Mouse (Mus musculus) lung, adult 2 months (tissue): ENCODE data around the gene Hsd17b6. TPM values are rescaled to one million over a fixed set of nuclear protein-coding genes. Genes with fewer than 3 reads are reported as not detected.

Source experiments
- DNase-seq: peaks from one replicate; pipeline ENCODE4 v3.0.0; 2022
- H3K4me1 ChIP-seq: fragments of 200-500 bp; 2 replicates; pipeline ENCODE4 v1.6.1; 2011; ENCODE audit warnings: low read length; ENCODE audit not compliant: control insufficient read depth, insufficient read depth
- H3K4me3 ChIP-seq: fragments of 200-500 bp; replicated peaks from 2 replicates; pipeline ENCODE3; 2011; ENCODE audit warnings: low read depth, mild to moderate bottlenecking, control low read depth, low read length; ENCODE audit errors: extremely low read depth
- CTCF ChIP-seq: fragments of 200-500 bp; IDR thresholded peaks from 2 replicates; pipeline ENCODE4 v1.5.1; 2011; ENCODE audit warnings: mild to moderate bottlenecking, low read length, control low read depth; ENCODE audit not compliant: insufficient read depth
- POLR2A ChIP-seq: fragments of 200-500 bp; IDR thresholded peaks from 2 replicates; pipeline ENCODE4 v1.6.1; 2011; ENCODE audit warnings: low read depth, mild to moderate bottlenecking, control low read depth, low read length, borderline replicate concordance; ENCODE audit errors: extremely low read depth
- WGBS: fragments of 180-500 bp; shearing (Covaris S2); methylation state at CpG from one replicate; pipeline ENCODE4 v1.1.7; 2018; 5-methylcytosine and 5-hydroxymethylcytosine counted together
- polyA plus RNA-seq: library from polyadenylated mRNA; depleted of rRNA; stranded (reverse); fragments of >200 nt; gene quantifications from 2 replicates; pipeline ENCODE4 v1.2.3, GENCODE M21; 2012

Hsd17b6 gene
- polyA plus RNA-seq, 1 experiment, result 0.56 TPM

GRCm38 (mm10) chr10:127971135-127971534 is 36.3 kb downstream of the Hsd17b6 start:
- WGBS, result 60% methylated on average over 3 of the region's 3 CpGs
- DNase-seq, result no peak
- TF ChIP-seq CTCF, result no peak
- TF ChIP-seq POLR2A, result no peak
- H3K4me3 ChIP-seq, result no peak overlapping the region
- H3K4me1 ChIP-seq, result no peaks in the 10 kb centered on the region

GRCm38 (mm10) chr10:127970359-127970831 is 37.0 kb downstream of the Hsd17b6 start:
- TF ChIP-seq POLR2A (no peak), CTCF (no peak)
- DNase-seq, result no peak
- Histone ChIP-seq H3K4me1 (no peaks in the 10 kb centered on the region), H3K4me3 (no peak overlapping the region)
- 55% methylated on average over 3 of the region's 3 CpGs for WGBS

- H3K4me1 ChIP-seq, result no peaks in the 10 kb centered on the region
- WGBS, result 59% methylated on average over 4 of the region's 4 CpGs
- H3K4me3 ChIP-seq, result no peak overlapping the region
- TF ChIP-seq CTCF, result no peak
- no peak for TF ChIP-seq POLR2A
- DNase-seq, result no peak
These were observed 37.6 kb downstream of the Hsd17b6 start for GRCm38 (mm10) chr10:127969820-127970219.

GRCm38 (mm10) chr10:127966506-127966905 is 40.9 kb downstream of the Hsd17b6 start:
- TF ChIP-seq CTCF (no peak), POLR2A (no peak)
- 79% methylated on average over 6 of the region's 6 CpGs for WGBS
- Histone ChIP-seq H3K4me1 (no peaks in the 10 kb centered on the region), H3K4me3 (no peak overlapping the region)
- no peak for DNase-seq

- TF ChIP-seq CTCF, result no peak
- no peak for TF ChIP-seq POLR2A
- Histone ChIP-seq H3K4me3 (no peak overlapping the region), H3K4me1 (no peaks in the 10 kb centered on the region)
- DNase-seq, result no peak
- WGBS, result 59% methylated on average over 3 of the region's 3 CpGs
These were observed 43.4 kb downstream of the Hsd17b6 start for GRCm38 (mm10) chr10:127964004-127964403.

GRCm38 (mm10) chr10:127962451-127962850 is 45.0 kb downstream of the Hsd17b6 start:
- DNase-seq, result no peak
- no peak overlapping the region for H3K4me3 ChIP-seq
- 63% methylated on average over 3 of the region's 3 CpGs for whole genome bisulfite sequencing
- no peaks in the 10 kb centered on the region for H3K4me1 ChIP-seq
- TF ChIP-seq CTCF (no peak), POLR2A (no peak)

GRCm38 (mm10) chr10:127959161-127959679 is 48.2 kb downstream of the Hsd17b6 start:
- 85% methylated on average over 7 of the region's 7 CpGs for WGBS
- TF ChIP-seq CTCF, result no peak
- TF ChIP-seq POLR2A, result no peak
- H3K4me1 ChIP-seq, result no peaks in the 10 kb centered on the region
- DNase-seq, result no peak
- H3K4me3 ChIP-seq, result no peak overlapping the region

- DNase-seq, result peak; percentile 76
- Histone ChIP-seq H3K4me3 (no peak overlapping the region), H3K4me1 (no peaks in the 10 kb centered on the region)
- WGBS, result 53% methylated on average over 16 of the region's 16 CpGs
- TF ChIP-seq POLR2A (no peak), CTCF (peak; percentile 67)
These were observed 51.1 kb downstream of the Hsd17b6 start for GRCm38 (mm10) chr10:127956168-127956816.

GRCm38 (mm10) chr10:127955034-127955433 is 52.4 kb downstream of the Hsd17b6 start:
- TF ChIP-seq POLR2A (no peak), CTCF (no peak)
- DNase-seq, result no peak
- 57% methylated on average over 4 of the region's 4 CpGs for WGBS

GRCm38 (mm10) chr10:127951821-127952220 is 55.6 kb downstream of the Hsd17b6 start:
- no peak for DNase-seq
- Histone ChIP-seq H3K4me1 (no peaks in the 10 kb centered on the region), H3K4me3 (no peak overlapping the region)
- WGBS, result 61% methylated on average over 4 of the region's 4 CpGs
- TF ChIP-seq POLR2A (no peak), CTCF (no peak)

More at GRCm38 (mm10) chr10:127955034-127955433, 52.4 kb downstream of the Hsd17b6 start:
- Histone ChIP-seq H3K4me3 (no peak overlapping the region), H3K4me1 (no peaks in the 10 kb centered on the region)
